Mouse (Mus musculus): ENCODE results near the gene Gsk3a.
A peak's percentile ranks its signal among the peaks of the same experiment; 100 is the strongest.

GRCm38 (mm10) chr7:25181331-25181790, 56.3 kb downstream of the Gsk3a start:
- TF ChIP-seq CTCF (IDR thresholded peaks at IDR 0.05; ENCODE audit: control insufficient read depth, insufficient read depth, insufficient replicate concordance, low read depth, low read length) (peak; percentile 31; the same call in 1 of the 2 replicates), POLR2A (IDR thresholded peaks at IDR 0.05; ENCODE audit: control insufficient read depth, low read depth, low read length) (no peak)
